Mouse (Mus musculus) MEL (cell line): ENCODE measurements around the gene Nckap1. TPM values are rescaled to one million over a fixed set of nuclear protein-coding genes. Genes with fewer than 3 reads are reported as not detected.

Experiments
- DNase-seq: peaks from one replicate; pipeline ENCODE4 v3.0.0; 2011; ENCODE audit warnings: low read depth, low spot score
- H3K27ac ChIP-seq: 2 replicates; pipeline ENCODE4 v1.5.1; 2012; ENCODE audit warnings: low read depth, mild to moderate bottlenecking, control low read depth, low read length, moderate library complexity; ENCODE audit not compliant: control insufficient read depth
- H3K27me3 ChIP-seq, 2 experiments: fragments of 150-350 bp in 1 of 2; sonication (generic) in 1 of 2; 2 replicates each; pipeline ENCODE4 v1.6.1; 2012; ENCODE audit warnings: low read length in 2 of 2, mild to moderate bottlenecking in 2 of 2, improper control_type of control experiment in 1 of 2, moderate library complexity in 1 of 2; ENCODE audit not compliant: insufficient read depth in 2 of 2, control insufficient read depth in 1 of 2
- H3K36me3 ChIP-seq, 2 experiments: 2 replicates each; pipeline ENCODE4 v1.6.1; 2012 to 2014; ENCODE audit warnings: low read length in 2 of 2, improper control_type of control experiment in 1 of 2, inconsistent platforms in 1 of 2, mild to moderate bottlenecking in 1 of 2; ENCODE audit not compliant: insufficient read depth in 2 of 2, control insufficient read depth in 1 of 2
- H3K4me1 ChIP-seq, 2 experiments: fragments of 150-350 bp in 1 of 2; sonication (generic) in 1 of 2; 2 replicates each; pipeline ENCODE4 v1.6.1; 2012; ENCODE audit warnings: low read length in 2 of 2, improper control_type of control experiment in 1 of 2, mild to moderate bottlenecking in 1 of 2; ENCODE audit not compliant: insufficient read depth in 2 of 2, control insufficient read depth in 1 of 2
- H3K4me3 ChIP-seq, 2 experiments: fragments of 150-350 bp in 1 of 2; sonication (generic) in 1 of 2; 2 replicates each; pipeline ENCODE4 v1.5.1; 2012; ENCODE audit warnings: low read depth in 2 of 2, low read length in 2 of 2, mild to moderate bottlenecking in 2 of 2, moderate library complexity in 2 of 2, control low read depth in 1 of 2, improper control_type of control experiment in 1 of 2; ENCODE audit not compliant: control insufficient read depth in 1 of 2, insufficient read depth in 1 of 2
- H3K79me2 ChIP-seq: 2 replicates; pipeline ENCODE4 v1.6.1; 2012; ENCODE audit warnings: mild to moderate bottlenecking, low read length, moderate library complexity; ENCODE audit not compliant: control insufficient read depth, poor library complexity, insufficient read depth
- H3K9ac ChIP-seq: 2 replicates; pipeline ENCODE4 v1.6.1; 2012; ENCODE audit warnings: low read depth, mild to moderate bottlenecking, control low read depth, low read length, moderate library complexity; ENCODE audit not compliant: control insufficient read depth, poor library complexity, severe bottlenecking
- H3K9me3 ChIP-seq: fragments of 150-350 bp; sonication (generic); replicated peaks from 2 replicates; pipeline ENCODE4 v1.6.1; 2012; ENCODE audit warnings: mild to moderate bottlenecking, low read length, improper control_type of control experiment, moderate library complexity; ENCODE audit not compliant: insufficient read depth
- BHLHE40 ChIP-seq: IDR thresholded peaks from 2 replicates; pipeline ENCODE4 v1.6.1; 2012; ENCODE audit warnings: low read depth, mild to moderate bottlenecking, inconsistent platforms, low read length, improper control_type of control experiment, borderline replicate concordance
- CHD1 ChIP-seq: IDR thresholded peaks from 2 replicates; pipeline ENCODE4 v1.6.1; 2012; ENCODE audit warnings: low read depth, mild to moderate bottlenecking, inconsistent platforms, low read length, improper control_type of control experiment
- CHD2 ChIP-seq: IDR thresholded peaks from 2 replicates; pipeline ENCODE4 v1.6.1; 2011; ENCODE audit warnings: low read length, improper control_type of control experiment
- CTCF ChIP-seq, 3 experiments: IDR thresholded peaks in 2 of 3; conservative IDR thresholded peaks in 1 of 3; 2 replicates each; pipeline ENCODE4 v1.5.1; 2011 to 2012; ENCODE audit warnings: low read length in 3 of 3, low read depth in 2 of 3, mild to moderate bottlenecking in 2 of 3, improper control_type of control experiment in 1 of 3, inconsistent platforms in 1 of 3, mixed read lengths in 1 of 3, moderate library complexity in 1 of 3; ENCODE audit not compliant: control insufficient read depth in 1 of 3, insufficient read depth in 1 of 3, poor library complexity in 1 of 3, severe bottlenecking in 1 of 3
- E2F4 ChIP-seq: IDR thresholded peaks from 2 replicates; pipeline ENCODE4 v1.6.1; 2011; ENCODE audit warnings: low read depth, low read length, improper control_type of control experiment, borderline replicate concordance
- EP300 ChIP-seq, 2 experiments: IDR thresholded peaks; 2 replicates each; pipeline ENCODE4 v1.6.1; 2011; ENCODE audit warnings: improper control_type of control experiment in 2 of 2, low read length in 2 of 2, low read depth in 1 of 2, mild to moderate bottlenecking in 1 of 2
- ETS1 ChIP-seq: IDR thresholded peaks from 2 replicates; pipeline ENCODE4 v1.6.1; 2012; ENCODE audit warnings: low read depth, mild to moderate bottlenecking, inconsistent platforms, low read length, improper control_type of control experiment, moderate library complexity
- GABPA ChIP-seq: IDR thresholded peaks from 2 replicates; pipeline ENCODE4 v1.6.1; 2012; ENCODE audit warnings: low read depth, mild to moderate bottlenecking, inconsistent platforms, low read length, improper control_type of control experiment, moderate library complexity
- HCFC1 ChIP-seq: IDR thresholded peaks from 2 replicates; pipeline ENCODE4 v1.6.1; 2012; ENCODE audit warnings: low read depth, mild to moderate bottlenecking, inconsistent platforms, low read length, improper control_type of control experiment, moderate library complexity
- JUND ChIP-seq: IDR thresholded peaks from 2 replicates; pipeline ENCODE4 v1.6.1; 2011; ENCODE audit warnings: low read depth, mild to moderate bottlenecking, improper control_type of control experiment, low read length
- MAFK ChIP-seq: IDR thresholded peaks from 2 replicates; pipeline ENCODE4 v1.6.1; 2011; ENCODE audit warnings: low read depth, mild to moderate bottlenecking, low read length, improper control_type of control experiment, borderline replicate concordance
- MAX ChIP-seq: IDR thresholded peaks from 2 replicates; pipeline ENCODE4 v1.6.1; 2011; ENCODE audit warnings: low read length, improper control_type of control experiment
- MYB ChIP-seq: IDR thresholded peaks from 2 replicates; pipeline ENCODE4 v1.6.1; 2011; ENCODE audit warnings: mild to moderate bottlenecking, low read depth, low read length, improper control_type of control experiment
- MYC ChIP-seq: IDR thresholded peaks from 2 replicates; pipeline ENCODE4 v1.6.1; 2011; ENCODE audit warnings: low read depth, mild to moderate bottlenecking, low read length, improper control_type of control experiment, moderate library complexity
- NELFE ChIP-seq: IDR thresholded peaks from 2 replicates; pipeline ENCODE4 v1.6.1; 2011; ENCODE audit warnings: low read depth, low read length, improper control_type of control experiment
- NRF1 ChIP-seq: IDR thresholded peaks from 2 replicates; pipeline ENCODE4 v1.6.1; 2014; ENCODE audit warnings: low read depth, mild to moderate bottlenecking, inconsistent platforms, low read length, improper control_type of control experiment, moderate library complexity; ENCODE audit not compliant: poor library complexity, insufficient read depth, severe bottlenecking
- POLR2AphosphoS2 ChIP-seq: IDR thresholded peaks from 2 replicates; pipeline ENCODE4 v1.6.1; 2011; ENCODE audit warnings: low read length, improper control_type of control experiment
- RAD21 ChIP-seq: IDR thresholded peaks from 2 replicates; pipeline ENCODE4 v1.6.1; 2011; ENCODE audit warnings: mild to moderate bottlenecking, low read depth, low read length, improper control_type of control experiment
- SIN3A ChIP-seq: IDR thresholded peaks from 2 replicates; pipeline ENCODE4 v1.6.1; 2012; ENCODE audit warnings: low read length, improper control_type of control experiment, inconsistent platforms
- TCF12 ChIP-seq: IDR thresholded peaks from 2 replicates; pipeline ENCODE4 v1.6.1; 2014; ENCODE audit warnings: low read depth, mild to moderate bottlenecking, inconsistent platforms, low read length, improper control_type of control experiment, moderate library complexity
- USF2 ChIP-seq, 2 experiments: IDR thresholded peaks; 2 replicates each; pipeline ENCODE4 v1.6.1; 2011 to 2012; ENCODE audit warnings: improper control_type of control experiment in 2 of 2, low read length in 2 of 2, borderline replicate concordance in 1 of 2, inconsistent platforms in 1 of 2, low read depth in 1 of 2, mild to moderate bottlenecking in 1 of 2; ENCODE audit not compliant: insufficient read depth in 1 of 2
- ZC3H11A ChIP-seq: IDR thresholded peaks from 2 replicates; pipeline ENCODE4 v1.6.1; 2012; ENCODE audit warnings: low read depth, mild to moderate bottlenecking, inconsistent platforms, low read length, improper control_type of control experiment
- ZMIZ1 ChIP-seq: IDR thresholded peaks from 2 replicates; pipeline ENCODE4 v1.6.1; 2012; ENCODE audit warnings: low read depth, mild to moderate bottlenecking, inconsistent platforms, low read length, improper control_type of control experiment, moderate library complexity
- ZNF384 ChIP-seq: IDR thresholded peaks from 2 replicates; pipeline ENCODE4 v1.6.1; 2012; ENCODE audit warnings: low read depth, mild to moderate bottlenecking, inconsistent platforms, low read length, improper control_type of control experiment
- polyA plus RNA-seq, 2 experiments: library from polyadenylated mRNA; stranded (reverse) in 1 of 2; unstranded in 1 of 2; fragments of >175 nt in 1 of 2; fragments of >200 nt in 1 of 2; gene quantifications; 2 replicates each; pipeline versions ENCODE4 v1.2.1 to v1.2.4; 2012; ENCODE audit warnings: low replicate concordance in 2 of 2, low read depth in 1 of 2; ENCODE audit not compliant: insufficient read length in 2 of 2, insufficient read depth in 1 of 2, missing spikeins in 1 of 2
- total RNA-seq: library from RNA; depleted of rRNA; stranded (reverse); fragments of 300-350 nt; gene quantifications from 2 replicates; pipeline ENCODE4 v1.2.3, GENCODE M21; 2012

Gene Nckap1
- total and polyA plus RNA-seq, 3 experiments = 5.9 to 7.1 TPM; not detected in 1

DNA sequence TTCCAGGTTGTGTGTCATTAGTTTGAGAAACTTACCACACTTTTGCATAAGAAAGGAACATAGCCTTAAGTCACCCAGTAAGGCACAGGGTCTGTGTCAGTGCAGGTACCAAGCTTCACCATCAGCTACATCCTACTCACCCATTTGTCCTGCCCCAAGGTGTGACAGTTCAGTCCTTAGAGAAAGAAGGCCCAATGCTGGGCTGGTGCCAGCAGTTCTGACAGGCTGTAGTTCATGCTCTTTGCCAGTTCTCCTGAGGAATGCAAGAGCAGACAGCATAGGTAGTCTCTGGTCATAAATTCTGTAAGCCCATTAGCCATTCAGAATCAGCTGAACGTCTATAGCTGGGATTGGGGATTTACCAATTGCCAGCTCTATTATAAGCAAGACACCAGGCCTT is 105.3 kb downstream of the Nckap1 start:
- no peak overlapping the region for H3K9ac ChIP-seq
- no peak overlapping the region for H3K4me3 ChIP-seq
- TF ChIP-seq CHD2 = no peak
- no peak for TF ChIP-seq TCF12
- no peak for TF ChIP-seq USF2 (IDR thresholded peaks at IDR 0.05; ENCODE audit: borderline replicate concordance in 1 of 2, insufficient read depth in 1 of 2, low read depth in 1 of 2, low read length in 2 of 2)
- no peak for TF ChIP-seq BHLHE40
- no peak for TF ChIP-seq SIN3A
- no peak for TF ChIP-seq NELFE
- TF ChIP-seq CHD1 = no peak
- TF ChIP-seq JUND = no peak
- TF ChIP-seq ZMIZ1 = no peak
- TF ChIP-seq E2F4 = no peak
- TF ChIP-seq CTCF (IDR thresholded peaks at IDR 0.05 in 2 of 3, conservative IDR thresholded peaks at IDR 0.05 in 1 of 3; ENCODE audit: control insufficient read depth in 1 of 3, insufficient read depth in 1 of 3, low read depth in 2 of 3, low read length in 3 of 3, poor library complexity in 1 of 3, severe bottlenecking in 1 of 3) = no peak
- TF ChIP-seq EP300 (IDR thresholded peaks at IDR 0.05; ENCODE audit: low read depth in 1 of 2, low read length in 2 of 2) = no peak
- no peak for TF ChIP-seq ZNF384
- TF ChIP-seq ZC3H11A = no peak
- no peaks in the 10 kb centered on the region for H3K4me1 ChIP-seq
- no peaks in the 10 kb centered on the region for H3K27me3 ChIP-seq
- H3K27ac ChIP-seq = no peak overlapping the region
- no peaks in the 10 kb centered on the region for H3K9me3 ChIP-seq
- no peaks in the 10 kb centered on the region for H3K79me2 ChIP-seq
- DNase-seq = no peak
- peaks cover 0 to 4% of the 10 kb centered on the region in 2 experiments; a peak in 2 of 4 replicates for H3K36me3 ChIP-seq

DNA sequence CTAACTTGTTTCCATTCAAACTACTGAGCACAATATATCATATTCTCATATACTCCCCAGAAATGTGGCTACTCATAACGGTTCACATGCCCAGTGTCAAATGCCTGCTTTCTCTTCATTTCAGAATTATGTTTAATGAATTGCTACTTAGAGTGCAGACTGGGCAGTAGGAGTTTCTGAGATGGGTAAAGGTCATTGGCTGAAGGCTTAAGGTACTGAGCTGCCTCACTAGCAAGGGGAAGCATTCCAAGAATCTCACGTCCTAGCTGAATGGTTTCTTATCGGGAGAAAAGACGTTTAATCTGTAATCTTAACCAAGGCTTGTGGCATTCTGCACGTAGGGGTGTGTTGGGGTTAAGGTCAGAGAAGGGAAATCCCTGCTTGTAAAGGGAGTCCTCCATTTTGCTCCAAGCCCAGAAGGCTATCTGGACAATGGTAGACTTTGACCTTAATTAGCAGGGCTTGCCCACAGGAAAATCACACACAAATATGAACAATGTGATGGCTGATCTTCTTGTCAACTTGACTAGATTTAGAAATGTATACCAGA is 106.9 kb downstream of the Nckap1 start:
- Histone ChIP-seq H3K4me3 (no peak overlapping the region), H3K9ac (no peak overlapping the region), H3K4me1 (no peaks in the 10 kb centered on the region), H3K9me3 (no peaks in the 10 kb centered on the region), H3K79me2 (no peaks in the 10 kb centered on the region), H3K27ac (no peak overlapping the region), H3K36me3 (peaks cover 0 to 4% of the 10 kb centered on the region in 2 experiments; a peak in 2 of 4 replicates), H3K27me3 (no peaks in the 10 kb centered on the region)
- no peak for DNase-seq
- no peak for TF ChIP-seq POLR2AphosphoS2
- no peak for TF ChIP-seq MYC
- TF ChIP-seq NRF1 = no peak
- TF ChIP-seq MAFK = no peak
- TF ChIP-seq JUND = no peak
- TF ChIP-seq GABPA = no peak
- no peak for TF ChIP-seq RAD21
- no peak for TF ChIP-seq MYB
- no peak for TF ChIP-seq ETS1
- TF ChIP-seq HCFC1 = no peak
- TF ChIP-seq CHD2 = no peak
- no peak for TF ChIP-seq MAX
